Mouse (Mus musculus) megakaryocyte-erythroid progenitor cell, adult 5-6 weeks (primary cell): ENCODE measurements at regions not wholly inside any gene's neighbourhood (a gene's known extent, or its start where the extent isn't known, plus 50 kb on each side); places are given as distances from the start of the nearest gene placed in this dataset.
"Not testable (repeated sequence)": the region's sequence is repeated elsewhere in the genome, so short reads cannot be mapped to it uniquely, and the experiment has no call there.

Experiments used
- ATAC-seq: replicated peaks from 2 replicates; pipeline ENCODE4 v1.8.0; 2016; ENCODE audit warnings: mild to moderate bottlenecking, inconsistent platforms; ENCODE audit not compliant: severe bottlenecking, poor library complexity, low FRiP score, low TSS enrichment

GRCm38 (mm10) chr16:76481966-76482365 is 108.3 kb upstream of the Nrip1 start:
- ATAC-seq = no peak

DNA sequence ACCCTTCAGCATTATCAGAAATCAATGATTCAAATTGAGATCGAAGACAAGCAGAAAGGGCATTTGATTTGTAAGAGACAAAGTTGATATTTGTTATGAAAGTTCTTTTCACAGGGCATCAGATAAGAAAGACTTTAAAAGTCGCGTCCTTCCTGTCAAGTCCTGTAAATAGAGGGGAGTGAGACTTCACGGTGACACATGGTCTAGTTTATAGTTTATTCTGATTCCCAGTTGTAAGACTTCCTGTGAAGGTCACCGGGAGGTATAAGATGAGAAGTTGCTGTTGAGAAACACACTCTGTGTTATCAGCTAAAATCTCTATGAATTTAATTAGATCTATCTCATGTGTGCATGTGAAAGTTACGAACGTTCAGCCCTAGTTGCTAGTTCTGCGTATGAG is 103.8 kb upstream of the Nrip1 start:
- ATAC-seq = no peak

DNA sequence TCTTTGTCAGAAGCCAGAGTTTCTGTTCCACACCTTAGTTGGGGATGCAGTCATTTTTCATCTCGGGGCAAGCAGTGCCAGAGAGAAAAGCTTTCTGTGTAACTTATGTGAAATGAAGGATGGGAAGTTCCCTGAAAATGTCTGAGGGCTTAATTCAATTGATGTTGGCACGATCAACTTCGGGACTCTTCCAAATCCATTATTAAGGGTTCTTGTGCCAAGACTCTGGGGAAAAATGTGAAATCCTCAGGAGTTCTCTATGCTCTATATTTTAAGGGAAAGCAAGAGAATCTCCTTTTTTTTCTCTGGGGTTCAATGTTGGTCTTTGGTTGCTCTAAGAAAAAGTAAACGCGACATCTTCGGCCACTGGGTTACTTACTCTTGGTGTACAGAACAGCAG is 100.9 kb upstream of the Nrip1 start:
- ATAC-seq = no peak

DNA sequence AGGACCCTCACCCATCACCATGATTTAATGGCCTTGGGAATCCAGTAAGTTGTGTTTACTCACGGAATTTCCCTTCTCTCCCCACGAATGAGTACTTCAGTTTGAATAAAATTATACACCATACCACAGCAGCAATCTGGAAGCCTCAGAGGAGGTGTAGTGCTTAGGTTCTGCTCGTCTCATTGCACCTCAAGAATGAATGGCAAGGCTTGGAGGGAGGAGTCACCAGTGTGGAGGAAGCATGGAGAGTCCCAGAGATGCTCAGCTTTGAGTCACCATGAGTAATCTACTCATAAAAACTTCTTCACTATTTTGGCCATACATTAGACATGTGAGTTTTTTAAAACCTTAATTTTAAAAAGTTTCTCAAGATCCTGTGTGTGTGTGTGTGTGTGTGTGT is 98.8 kb upstream of the Nrip1 start:
- ATAC-seq = no peak

- no peak for ATAC-seq
Measured at GRCm38 (mm10) chr16:76471081-76471480, 97.5 kb upstream of the Nrip1 start.

DNA sequence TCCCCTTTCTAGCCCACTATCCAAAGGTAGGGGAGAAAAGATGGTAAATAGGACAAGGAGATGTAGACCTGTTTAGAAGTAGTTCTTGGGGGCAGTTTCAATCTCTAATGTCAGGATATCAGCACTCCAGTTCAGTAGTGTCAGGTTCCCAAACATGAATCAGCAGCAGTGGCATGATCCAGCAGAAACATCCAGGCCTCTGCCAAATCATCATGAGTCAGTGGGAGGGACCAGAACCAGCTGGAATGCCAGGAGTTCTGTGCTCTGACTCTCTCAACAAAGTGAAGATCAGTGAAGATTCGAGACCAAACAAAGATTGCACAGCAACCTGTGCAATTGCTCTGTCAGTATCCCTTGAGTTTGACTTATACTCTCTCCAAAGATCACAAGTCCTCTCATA is 85.9 kb upstream of the Nrip1 start:
- no peak for ATAC-seq

DNA sequence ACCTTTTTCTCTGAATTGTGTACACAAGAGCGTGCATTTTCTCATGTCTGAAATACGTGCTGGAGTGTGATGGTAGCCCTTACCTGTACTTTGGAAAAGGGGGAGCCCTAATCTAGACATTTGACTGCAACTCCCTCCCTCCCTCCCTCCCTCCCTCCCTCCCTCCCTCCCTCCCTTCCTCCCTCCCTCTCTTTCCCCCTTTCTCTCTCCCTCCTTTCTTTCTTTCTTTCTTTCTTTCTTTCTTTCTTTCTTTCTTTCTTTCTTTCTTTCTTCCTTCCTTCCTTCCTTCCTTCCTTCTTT is 82.6 kb upstream of the Nrip1 start:
- ATAC-seq = not testable (repeated sequence)

- peak; percentile 80 for ATAC-seq
Measured at GRCm38 (mm10) chr16:76455499-76456299, 82.1 kb upstream of the Nrip1 start.

- ATAC-seq = no peak
Measured at GRCm38 (mm10) chr16:76454741-76455465, 81.3 kb upstream of the Nrip1 start.

- ATAC-seq = no peak
Measured at GRCm38 (mm10) chr16:76453457-76454200, 80.0 kb upstream of the Nrip1 start.

- ATAC-seq = no peak
Measured at GRCm38 (mm10) chr16:76448773-76449172, 75.1 kb upstream of the Nrip1 start.

DNA sequence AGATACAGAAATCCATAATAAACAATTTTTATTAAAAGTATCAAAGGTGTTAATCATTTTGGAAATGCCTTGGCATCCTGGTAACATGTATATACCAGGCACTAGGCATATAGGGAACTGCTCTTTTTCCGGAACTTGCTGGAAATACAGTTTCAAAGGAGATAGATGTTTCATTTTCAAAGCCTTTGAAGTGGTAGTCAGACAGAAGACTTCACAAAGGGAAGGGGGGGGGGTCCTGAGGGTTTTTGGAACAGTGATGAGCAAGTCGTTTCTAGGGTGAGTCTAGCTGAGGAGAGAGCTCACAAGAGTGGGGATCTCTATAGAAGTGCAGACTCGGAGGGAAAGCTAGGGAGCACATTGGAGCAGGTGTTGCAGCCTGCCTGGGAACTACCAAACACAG is 73.4 kb upstream of the Nrip1 start:
- no peak for ATAC-seq

- peak; percentile 62 for ATAC-seq
Measured at GRCm38 (mm10) chr16:76444668-76445067, 71.0 kb upstream of the Nrip1 start.

GRCm38 (mm10) chr16:76442635-76443034 is 69.0 kb upstream of the Nrip1 start:
- no peak for ATAC-seq

- ATAC-seq = peak; percentile 74
Measured at GRCm38 (mm10) chr16:76441803-76442448, 68.3 kb upstream of the Nrip1 start.

GRCm38 (mm10) chr16:76438093-76438883 is 64.7 kb upstream of the Nrip1 start:
- no peak for ATAC-seq

- no peak for ATAC-seq
Measured at GRCm38 (mm10) chr16:76436290-76436689, 62.7 kb upstream of the Nrip1 start.

GRCm38 (mm10) chr16:76433076-76433825 is 59.6 kb upstream of the Nrip1 start:
- no peak for ATAC-seq

DNA sequence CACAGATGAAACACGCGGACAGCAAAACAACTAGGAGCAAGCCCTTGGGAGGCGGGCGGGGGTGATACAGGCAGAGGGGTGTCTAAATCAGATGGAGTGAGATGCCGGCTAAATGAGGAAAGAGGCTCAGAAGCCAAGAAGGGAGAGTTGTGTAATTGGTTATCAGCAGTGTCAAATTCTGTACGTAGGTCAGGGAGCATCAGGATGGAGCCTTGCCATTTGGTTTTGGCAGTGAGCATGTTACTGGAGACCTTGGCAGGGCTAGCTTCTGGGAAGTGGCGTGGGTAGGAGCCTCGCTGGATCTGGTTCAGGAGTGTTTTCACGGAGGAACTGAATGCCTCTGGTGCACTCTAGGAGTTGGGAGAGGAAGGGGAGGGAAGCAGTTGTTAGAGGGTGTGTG is 58.7 kb upstream of the Nrip1 start:
- no peak for ATAC-seq
